ENCODE assay signal across 20 mouse cellular contexts in the genomic region with DNA sequence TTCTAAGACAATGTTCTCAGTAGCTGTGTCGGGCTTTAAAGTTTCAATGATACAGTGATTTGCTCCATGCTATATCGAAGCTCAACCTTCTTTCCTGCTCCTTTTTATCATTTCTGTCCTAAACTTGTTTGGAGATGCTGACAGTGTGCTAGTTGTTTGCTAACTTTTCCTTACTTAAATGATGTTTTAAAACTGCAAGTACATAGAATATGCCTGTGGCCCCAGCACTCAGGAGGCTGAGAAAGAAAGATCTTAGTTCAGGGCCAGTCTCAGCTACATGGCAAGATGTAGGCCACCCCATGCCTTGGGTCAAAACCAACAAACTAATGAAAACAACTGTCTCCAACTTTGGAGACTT. TPM values are rescaled to one million over a fixed set of nuclear protein-coding genes. Genes with fewer than 3 reads are reported as not detected.
"Had no signal": no experiment of that assay in that cellular context is flagged by ENCODE, and none has a peak within 500 bp of the region (broad histone marks: within the 10 kb centered on the region; RNA-seq: fewer than 3 reads in every experiment).

No protein-coding gene starts in this region.

- ATAC-seq: intestine, postnatal 0 days; liver, postnatal 0 days; midbrain, embryonic 13.5 days had no signal

- H3K36me3 ChIP-seq: liver, embryonic 13.5 days; lung, embryonic 15.5 days; midbrain, embryonic 13.5 days; neural tube, embryonic 13.5 days; stomach, embryonic 15.5 days had no signal

- H3K9me3 ChIP-seq: liver, embryonic 13.5 days; lung, embryonic 15.5 days; midbrain, embryonic 13.5 days; neural tube, embryonic 13.5 days; stomach, embryonic 15.5 days had no signal

- H3K4me2 ChIP-seq: neural tube, embryonic 13.5 days had no signal

- H3K9ac ChIP-seq: liver, embryonic 13.5 days; liver, postnatal 0 days; lung, embryonic 15.5 days; midbrain, embryonic 13.5 days; neural tube, embryonic 13.5 days; stomach, embryonic 15.5 days had no signal

- DNase-seq: kidney, adult 8-10 months; kidney, postnatal 25 days; liver; liver, embryonic 13.5 days; liver, postnatal 0 days; lung, postnatal 14 days; right cerebral cortex, postnatal 14 days; thymus, postnatal 14 days had no signal

- H3K4me3 ChIP-seq: left cerebral cortex, adult 2 months; liver, embryonic 13.5 days; megakaryocyte, embryonic 14.5 days; midbrain, embryonic 13.5 days; stomach, embryonic 15.5 days had no signal

- H3K27ac ChIP-seq: left cerebral cortex, adult 2 months; liver, embryonic 13.5 days; lung, embryonic 15.5 days; macrophage; midbrain, embryonic 13.5 days; neural tube, embryonic 13.5 days; stomach, embryonic 15.5 days had no signal

RNA-seq across cellular contexts. Expression of gene Vgll2, which starts 1.7 kb away (rescaled TPM):
- total RNA-seq: left cerebral cortex, adult 2 months; left cerebral cortex, postnatal 14 days; monocyte, adult 5-6 weeks had no signal
- polyA plus RNA-seq: intestine, postnatal 0 days; liver, postnatal 0 days; macrophage; spleen, adult 2 months; testis, adult 2 months had no signal
